Mouse (Mus musculus): Measurements from ENCODE around the gene Cpeb4.

- TF ChIP-seq CTCF (IDR thresholded peaks at IDR 0.05; ENCODE audit: control insufficient read depth, insufficient read depth, low read length) (no peak), POLR2A (IDR thresholded peaks at IDR 0.05; ENCODE audit: borderline replicate concordance, control insufficient read depth, low read depth, low read length) (no peak)
Observed at GRCm38 (mm10) chr11:31975678-31976077, 103.7 kb downstream of the Cpeb4 start.
